Mouse (Mus musculus) left cerebral cortex, adult 6 months (tissue): ENCODE data around the gene Tssk2. TPM values are rescaled to one million over a fixed set of nuclear protein-coding genes. Genes with fewer than 3 reads are reported as not detected.

ENCODE experiments used
- long read RNA-seq, 2 experiments: library from polyadenylated mRNA; unstranded; transcript quantifications; one replicate each; pipeline ENCODE4 v2.0.0; 2019 to 2020
- polyA plus RNA-seq: library from polyadenylated mRNA; unstranded; fragments of <200 nt; fragmentation: Nextera tagmentation; gene quantifications from 2 replicates; pipeline ENCODE4 v1.2.3, GENCODE M21; 2021

Tssk2 gene
- polyA plus RNA-seq = not detected in 2 replicates
- long read RNA-seq, experiment 1 = 0 reads
- long read RNA-seq, experiment 2 = 0 reads

DNA sequence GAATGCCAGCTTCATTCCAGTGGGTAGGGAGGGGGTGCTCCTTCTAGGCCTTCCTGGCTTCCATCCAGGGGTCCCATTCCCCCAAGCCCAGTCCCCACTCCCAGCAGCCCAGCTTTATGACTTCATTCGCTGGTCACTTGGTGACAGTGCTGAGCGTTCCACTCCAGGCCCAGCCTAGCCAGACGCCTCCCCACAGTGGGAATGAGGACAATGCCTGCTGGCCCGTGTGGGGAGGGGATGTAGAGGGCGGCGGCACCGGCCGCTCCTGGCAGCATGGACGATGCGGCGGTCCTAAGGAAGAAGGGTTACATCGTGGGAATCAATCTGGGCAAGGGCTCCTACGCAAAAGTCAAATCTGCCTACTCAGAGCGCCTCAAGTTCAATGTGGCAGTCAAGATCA lies at the start of gene Tssk2, which contains the start of gene Dgcr2:
Tssk2 (plus strand) TSS at position 176 of the 400 bp plus-strand sequence.
Dgcr2 (minus strand) TSS at position 101 of the 400 bp plus-strand sequence.

DNA sequence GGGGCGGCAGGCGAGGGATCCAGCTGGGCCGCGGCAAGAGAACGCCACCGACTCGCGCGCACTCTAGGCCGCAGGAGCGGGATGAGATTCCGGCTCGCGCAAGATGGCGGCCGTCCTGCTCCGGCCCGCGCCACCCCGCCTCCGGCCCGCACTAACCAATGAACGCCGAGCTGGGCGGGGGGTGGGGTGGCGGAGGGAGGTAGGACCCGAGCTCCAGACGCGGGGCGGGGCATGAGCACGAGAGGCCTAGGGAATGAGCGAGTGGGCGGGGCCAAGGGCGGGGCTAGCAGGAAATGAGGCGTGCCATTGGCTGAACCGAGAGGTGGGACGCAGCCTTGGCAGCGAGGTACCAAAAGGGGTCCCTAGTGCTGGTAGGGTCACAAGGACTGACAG lies 6.9 kb upstream of the Tssk2 start, which contains the start of gene Gm20518:
Gm20518 (minus strand) TSS at position 105 of the 393 bp plus-strand sequence.

DNA sequence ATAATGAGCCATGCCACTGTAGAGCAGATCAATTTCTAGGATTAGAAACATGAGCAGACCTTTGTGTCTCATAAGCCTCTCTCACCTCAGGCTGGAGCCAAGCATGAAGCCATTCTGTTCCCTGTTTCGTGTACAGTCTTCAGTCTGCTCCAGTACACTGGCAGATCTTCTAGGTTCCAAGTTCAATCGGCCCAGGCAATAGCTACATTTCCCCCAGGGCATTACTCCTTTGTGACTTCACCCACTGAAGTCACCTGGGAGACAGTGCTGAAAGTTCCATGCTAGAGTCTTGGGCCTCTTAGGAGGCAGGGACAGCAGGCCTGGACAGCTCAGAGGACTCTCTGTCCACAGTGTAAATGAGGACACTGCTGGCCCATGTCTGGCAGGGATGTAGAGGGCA lies 4.5 kb upstream of the Tssk2 start, which contains the start of gene Tssk1:
Tssk1 (plus strand) TSS at position 301 of the 400 bp plus-strand sequence.

DNA sequence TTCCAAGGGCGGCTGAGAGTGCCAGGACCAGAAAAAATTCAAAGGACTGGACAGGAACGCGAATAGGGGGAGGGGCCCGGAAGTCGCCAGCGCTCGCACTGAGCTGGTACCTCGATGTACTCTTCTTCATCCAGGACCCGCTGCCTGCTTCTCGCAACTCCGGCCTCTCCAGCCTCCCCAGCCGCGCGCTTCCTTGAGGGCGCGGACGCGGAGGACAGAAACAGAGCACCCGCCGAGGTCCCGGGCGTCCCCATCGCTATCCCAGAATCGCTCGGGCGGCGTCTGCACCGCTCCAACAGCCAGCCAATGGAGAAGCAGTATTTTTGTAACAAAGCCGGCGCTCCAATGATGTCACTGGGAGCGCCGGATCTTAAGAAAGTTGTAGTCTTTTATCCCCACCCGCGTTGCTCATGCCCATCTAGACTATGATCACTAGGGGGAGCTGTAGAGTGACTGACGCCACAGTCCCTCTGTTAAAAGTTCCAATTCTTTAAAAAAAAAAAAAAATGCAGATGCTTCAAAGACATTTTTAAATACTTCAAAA lies 12.7 kb downstream of the Tssk2 start, which contains the start of gene Ess2:
Ess2 (minus strand) TSS at position 297 of the 544 bp plus-strand sequence.

DNA sequence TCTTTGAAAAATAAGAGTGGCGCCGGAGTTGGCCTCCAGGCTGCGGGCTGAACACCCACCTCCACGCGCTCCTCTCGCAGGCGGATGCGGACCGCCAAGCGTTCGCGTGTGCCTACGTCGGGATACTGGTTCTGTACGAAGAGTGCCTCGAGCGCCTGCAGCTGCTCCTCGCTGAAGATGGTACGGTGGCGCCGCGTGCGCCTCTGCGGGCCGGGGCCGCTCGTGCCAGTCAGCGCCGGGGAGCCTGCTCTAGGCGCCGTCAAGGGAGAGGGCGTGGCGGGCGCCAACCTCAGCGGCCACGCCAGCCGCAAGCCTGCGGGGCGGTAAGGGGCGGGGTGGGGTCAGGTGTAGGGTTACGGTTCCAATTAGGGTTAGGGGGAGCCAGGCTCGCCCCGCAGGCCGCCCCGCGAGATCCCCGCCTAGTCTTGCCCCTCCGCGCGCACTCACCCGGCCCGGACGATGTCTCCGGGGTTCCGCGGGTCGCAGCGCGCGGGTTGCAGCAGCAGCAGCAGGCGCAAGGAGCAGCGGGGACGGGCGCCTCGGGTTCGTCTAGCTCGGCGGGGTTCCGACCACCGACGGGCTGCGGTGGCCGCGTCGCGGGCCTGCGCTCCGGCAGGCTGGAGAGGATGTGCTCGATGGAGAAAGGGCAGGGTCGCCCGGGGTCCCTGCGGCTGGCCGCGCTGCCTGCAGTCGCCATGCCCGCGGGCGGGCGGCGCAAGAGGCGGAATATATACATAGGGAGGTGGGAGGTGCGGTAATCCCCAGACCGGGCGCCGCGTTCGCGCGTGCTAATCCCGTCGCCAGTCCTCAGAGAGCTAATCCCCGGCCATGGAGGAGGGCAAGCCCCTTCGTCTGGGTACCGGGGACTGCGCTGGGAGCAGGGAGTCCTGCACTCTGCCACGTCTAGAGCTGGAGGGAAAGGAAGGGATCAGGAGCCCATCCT lies 16.1 kb downstream of the Tssk2 start, which contains the start of gene Gsc2:
Gsc2 (minus strand) TSS at position 753 of the 943 bp plus-strand sequence.

DNA sequence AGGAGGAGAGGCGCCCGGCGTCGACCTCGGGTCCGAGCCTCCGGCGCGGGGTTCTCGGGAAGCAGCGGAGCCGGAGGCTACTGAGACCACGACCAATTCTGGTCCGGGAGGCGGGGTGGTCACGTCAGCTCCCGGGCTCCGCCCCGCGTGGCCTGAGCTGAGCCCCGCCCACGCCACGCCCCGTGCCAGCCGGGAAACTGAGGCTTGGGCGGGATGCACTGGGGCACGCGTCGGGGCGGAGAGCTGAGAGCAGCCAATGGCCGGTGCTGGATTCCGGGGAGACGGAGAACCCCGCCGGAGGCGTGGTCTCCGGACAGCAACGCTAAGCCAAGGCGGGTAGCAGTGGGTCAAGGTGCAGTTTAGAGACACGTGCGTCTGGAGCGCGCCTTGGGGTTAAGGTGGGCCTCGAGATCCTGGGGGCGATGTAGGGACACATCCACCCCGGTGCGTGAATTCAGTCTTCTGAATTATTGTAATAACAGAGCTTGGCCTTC lies 29.7 kb downstream of the Tssk2 start, which contains the start of gene Slc25a1:
Slc25a1 (minus strand) TSS at position 133 of the 494 bp plus-strand sequence.

Other genes with a start within 250 kb of the Tssk2 start
- 38.4 and 54.4 TPM in 2 replicates for gene Med15, start 165.7 kb upstream of the Tssk2 start, polyA plus RNA-seq
- 75.3 and 87.1 TPM in 2 replicates for gene Klhl22, start 139.0 kb upstream of the Tssk2 start, polyA plus RNA-seq
- 0.36 and 1.6 TPM in 2 replicates for gene Scarf2, start 101.4 kb upstream of the Tssk2 start, polyA plus RNA-seq
- 0.82 and 5.6 TPM in 2 replicates for gene B830017H08Rik, start 65.5 kb upstream of the Tssk2 start, polyA plus RNA-seq
- 2.3 and 2.4 TPM in 2 replicates for gene Car15, start 60.3 kb upstream of the Tssk2 start, polyA plus RNA-seq
- 0.16 and 0.21 TPM in 2 replicates for gene Gm20518, start 7.0 kb upstream of the Tssk2 start, polyA plus RNA-seq
- gene Tssk1, start 4.4 kb upstream of the Tssk2 start, polyA plus RNA-seq = not detected in 2 replicates
- gene Dgcr2, start 75 bp upstream of the Tssk2 start, polyA plus RNA-seq = 64.2 and 70.9 TPM in 2 replicates
- gene Ess2, start 12.7 kb downstream of the Tssk2 start, polyA plus RNA-seq = 16.3 and 17.7 TPM in 2 replicates
- 0.19 TPM in 1 of 2 replicates, not detected in the other for gene Gsc2, start 16.4 kb downstream of the Tssk2 start, polyA plus RNA-seq
- gene Slc25a1, start 29.6 kb downstream of the Tssk2 start, polyA plus RNA-seq = 57.7 and 68.3 TPM in 2 replicates
- not detected in 2 replicates for gene Vpreb2, start 81.8 kb downstream of the Tssk2 start, polyA plus RNA-seq
- gene Dgcr6, start 154.2 kb downstream of the Tssk2 start, polyA plus RNA-seq = 155 and 169 TPM in 2 replicates
- gene Prodh, start 191.6 kb downstream of the Tssk2 start, polyA plus RNA-seq = 45.3 and 63.1 TPM in 2 replicates
- 14.9 and 66.7 TPM in 2 replicates for gene Rtn4r, start 229.0 kb downstream of the Tssk2 start, polyA plus RNA-seq